Mouse (Mus musculus) limb, embryonic 12.5 days (tissue): ENCODE results near the gene Elk3. TPM values are rescaled to one million over a fixed set of nuclear protein-coding genes. Genes with fewer than 3 reads are reported as not detected.

ENCODE experiments used
- ATAC-seq: fragments of 200-750 bp; cut with Nextera tagmentation; 2 replicates; pipeline ENCODE4 v1.8.0; 2017; ENCODE audit warnings: low read depth, moderate TSS enrichment; ENCODE audit not compliant: insufficient number of reproducible peaks, insufficient read depth, low FRiP score, low TSS enrichment
- H3K27ac ChIP-seq: fragments of 300-500 bp; sonication (generic); 2 replicates; pipeline ENCODE4 v1.5.1; 2016; ENCODE audit warnings: mild to moderate bottlenecking, moderate library complexity
- H3K27me3 ChIP-seq: fragments of 300-500 bp; sonication (generic); 2 replicates; pipeline ENCODE4 v1.6.1; 2016; ENCODE audit warnings: mild to moderate bottlenecking, moderate library complexity
- H3K36me3 ChIP-seq: fragments of 300-500 bp; sonication (generic); 2 replicates; pipeline ENCODE4 v1.6.1; 2016; ENCODE audit warnings: mild to moderate bottlenecking, moderate library complexity
- H3K4me1 ChIP-seq: fragments of 300-500 bp; sonication (generic); replicated peaks from 2 replicates; pipeline ENCODE4 v1.6.1; 2016
- H3K4me2 ChIP-seq: fragments of 300-500 bp; sonication (generic); 2 replicates; pipeline ENCODE4 v1.6.1; 2016; ENCODE audit warnings: mild to moderate bottlenecking, moderate library complexity
- H3K4me3 ChIP-seq: fragments of 300-500 bp; sonication (generic); replicated peaks from 2 replicates; pipeline ENCODE4 v1.5.1; 2016; ENCODE audit warnings: mild to moderate bottlenecking
- H3K9ac ChIP-seq: fragments of 300-500 bp; sonication (generic); replicated peaks from 2 replicates; pipeline ENCODE4 v1.6.1; 2016; ENCODE audit warnings: mild to moderate bottlenecking, moderate library complexity
- H3K9me3 ChIP-seq: fragments of 300-500 bp; sonication (generic); 2 replicates; pipeline ENCODE4 v1.6.1; 2016; ENCODE audit warnings: mild to moderate bottlenecking, moderate library complexity
- WGBS: fragments of 180-500 bp; shearing (Covaris S2); methylation state at CpG from one replicate; pipeline ENCODE4 v1.1.7; 2016; 5-methylcytosine and 5-hydroxymethylcytosine counted together
- polyA plus RNA-seq: library from polyadenylated mRNA; unstranded; fragments of >200 nt; fragmentation: Nextera tagmentation; extraction: Ambion mirVana; gene quantifications from 2 replicates; pipeline ENCODE4 v1.2.1, GENCODE M21; 2016

Elk3 gene
- polyA plus RNA-seq, 1 experiment from 2014 or later: 47.2 TPM

- no peaks in the 10 kb centered on the region for H3K9me3 ChIP-seq
- H3K9ac ChIP-seq: 0 out of 2 replicates have a peak overlapping the region, but pooled peaks have one; percentile 12
- H3K4me3 ChIP-seq: no peak overlapping the region
- peaks cover 16% of the 10 kb centered on the region; the same call in 1 of the 2 replicates for H3K36me3 ChIP-seq
- H3K27ac ChIP-seq: peak overlapping the region; percentile 92
- no peak for ATAC-seq
- peaks cover 56% of the 10 kb centered on the region for H3K4me1 ChIP-seq
- H3K27me3 ChIP-seq: no peaks in the 10 kb centered on the region
- WGBS: 80% methylated on average over 7 of the region's 7 CpGs
- peak overlapping the region; percentile 53 for H3K4me2 ChIP-seq
Measured at GRCm38 (mm10) chr10:93293621-93294020, 17.3 kb downstream of the Elk3 start.

- H3K4me3 ChIP-seq: no peak overlapping the region
- H3K36me3 ChIP-seq: peaks cover 26% of the 10 kb centered on the region
- WGBS: 10% methylated on average over 6 of the region's 6 CpGs
- no peak overlapping the region for H3K9ac ChIP-seq
- peaks cover 41% of the 10 kb centered on the region for H3K4me1 ChIP-seq
- H3K27me3 ChIP-seq: no peaks in the 10 kb centered on the region
- 0 out of 2 replicates have a peak, but pooled peaks cover 6% of the 10 kb centered on the region for H3K9me3 ChIP-seq
- ATAC-seq: no peak
- H3K27ac ChIP-seq: no peak overlapping the region
- no peak overlapping the region for H3K4me2 ChIP-seq
Measured at GRCm38 (mm10) chr10:93291843-93292242, 19.1 kb downstream of the Elk3 start.

- Histone ChIP-seq H3K9ac (no peak overlapping the region), H3K27ac (no peak overlapping the region), H3K4me1 (peaks cover 36% of the 10 kb centered on the region), H3K27me3 (no peaks in the 10 kb centered on the region), H3K36me3 (peaks cover 27% of the 10 kb centered on the region), H3K4me3 (no peak overlapping the region), H3K4me2 (no peak overlapping the region), H3K9me3 (0 out of 2 replicates have a peak, but pooled peaks cover 6% of the 10 kb centered on the region)
- WGBS: 47% methylated on average over 7 of the region's 7 CpGs
- ATAC-seq: no peak
Measured at GRCm38 (mm10) chr10:93291352-93291751, 19.6 kb downstream of the Elk3 start.

GRCm38 (mm10) chr10:93289404-93289803 lies 21.5 kb downstream of the Elk3 start:
- Histone ChIP-seq H3K9ac (no peak overlapping the region), H3K36me3 (peaks cover 47% of the 10 kb centered on the region), H3K4me1 (peaks cover 22% of the 10 kb centered on the region), H3K9me3 (0 out of 2 replicates have a peak, but pooled peaks cover 6% of the 10 kb centered on the region), H3K4me3 (no peak overlapping the region), H3K27ac (no peak overlapping the region), H3K4me2 (no peak overlapping the region), H3K27me3 (no peaks in the 10 kb centered on the region)
- ATAC-seq: no peak
- WGBS: 56% methylated on average over 6 of the region's 6 CpGs

- no peak overlapping the region for H3K4me3 ChIP-seq
- no peak overlapping the region for H3K4me2 ChIP-seq
- H3K27me3 ChIP-seq: no peaks in the 10 kb centered on the region
- WGBS: 93% methylated on average over 4 of the region's 4 CpGs
- no peak overlapping the region for H3K27ac ChIP-seq
- no peak overlapping the region for H3K9ac ChIP-seq
- H3K36me3 ChIP-seq: peaks cover 52% of the 10 kb centered on the region
- no peak for ATAC-seq
- H3K4me1 ChIP-seq: peaks cover 11% of the 10 kb centered on the region
- 0 out of 2 replicates have a peak, but pooled peaks cover 6% of the 10 kb centered on the region for H3K9me3 ChIP-seq
Measured at GRCm38 (mm10) chr10:93288336-93288735, 22.6 kb downstream of the Elk3 start.

- Histone ChIP-seq H3K4me1 (peaks cover 7% of the 10 kb centered on the region; the same call in 1 of the 2 replicates), H3K9me3 (0 out of 2 replicates have a peak, but pooled peaks cover 6% of the 10 kb centered on the region), H3K27me3 (no peaks in the 10 kb centered on the region), H3K27ac (no peak overlapping the region), H3K9ac (no peak overlapping the region), H3K4me2 (no peak overlapping the region), H3K4me3 (no peak overlapping the region), H3K36me3 (peaks cover 54% of the 10 kb centered on the region)
- 91% methylated on average over 8 of the region's 8 CpGs for WGBS
- no peak for ATAC-seq
Measured at GRCm38 (mm10) chr10:93287551-93288145, 23.3 kb downstream of the Elk3 start.

- Histone ChIP-seq H3K27ac (no peak overlapping the region), H3K4me2 (no peak overlapping the region), H3K9me3 (0 out of 2 replicates have a peak, but pooled peaks cover 6% of the 10 kb centered on the region), H3K4me1 (0 out of 2 replicates have a peak, but pooled peaks cover 7% of the 10 kb centered on the region), H3K27me3 (no peaks in the 10 kb centered on the region), H3K36me3 (peaks cover 75% of the 10 kb centered on the region), H3K9ac (no peak overlapping the region), H3K4me3 (no peak overlapping the region)
- ATAC-seq: no peak
- WGBS: 79% methylated on average over 5 of the region's 5 CpGs
Measured at GRCm38 (mm10) chr10:93285489-93285888, 25.4 kb downstream of the Elk3 start.

- Histone ChIP-seq H3K9me3 (0 out of 2 replicates have a peak, but pooled peaks cover 6% of the 10 kb centered on the region), H3K9ac (no peak overlapping the region), H3K4me2 (no peak overlapping the region), H3K36me3 (peaks cover 92% of the 10 kb centered on the region), H3K4me3 (no peak overlapping the region), H3K27me3 (no peaks in the 10 kb centered on the region), H3K27ac (no peak overlapping the region), H3K4me1 (0 out of 2 replicates have a peak, but pooled peaks cover 7% of the 10 kb centered on the region)
- ATAC-seq: no peak
- 65% methylated on average over 4 of the region's 4 CpGs for WGBS
Measured at GRCm38 (mm10) chr10:93283258-93283657, 27.7 kb downstream of the Elk3 start.

GRCm38 (mm10) chr10:93282526-93282964 lies 28.4 kb downstream of the Elk3 start:
- Histone ChIP-seq H3K4me1 (peaks cover 13% of the 10 kb centered on the region), H3K4me2 (no peak overlapping the region), H3K27ac (peak overlapping the region; percentile 57; the same call in 1 of the 2 replicates), H3K9ac (no peak overlapping the region), H3K27me3 (no peaks in the 10 kb centered on the region), H3K36me3 (peaks cover 88% of the 10 kb centered on the region), H3K9me3 (0 out of 2 replicates have a peak, but pooled peaks cover 3% of the 10 kb centered on the region), H3K4me3 (no peak overlapping the region)
- no peak for ATAC-seq
- WGBS: 33% methylated on average over 12 of the region's 12 CpGs

- Histone ChIP-seq H3K36me3 (peaks cover 80% of the 10 kb centered on the region), H3K4me1 (peaks cover 27% of the 10 kb centered on the region), H3K4me3 (no peak overlapping the region), H3K9ac (no peak overlapping the region), H3K27ac (no peak overlapping the region), H3K9me3 (no peaks in the 10 kb centered on the region), H3K4me2 (no peak overlapping the region), H3K27me3 (no peaks in the 10 kb centered on the region)
- no peak for ATAC-seq
- 74% methylated on average over 7 of the region's 7 CpGs for WGBS
Measured at GRCm38 (mm10) chr10:93281092-93281491, 29.8 kb downstream of the Elk3 start.

GRCm38 (mm10) chr10:93280586-93280985 lies 30.3 kb downstream of the Elk3 start:
- H3K36me3 ChIP-seq: peaks cover 78% of the 10 kb centered on the region
- no peaks in the 10 kb centered on the region for H3K27me3 ChIP-seq
- 80% methylated on average over 12 of the region's 12 CpGs for WGBS

More at GRCm38 (mm10) chr10:93280586-93280985, 30.3 kb downstream of the Elk3 start:
- Histone ChIP-seq H3K9ac (no peak overlapping the region), H3K9me3 (no peaks in the 10 kb centered on the region), H3K27ac (no peak overlapping the region), H3K4me2 (no peak overlapping the region), H3K4me3 (no peak overlapping the region), H3K4me1 (peaks cover 32% of the 10 kb centered on the region)
- ATAC-seq: no peak
